Mouse (Mus musculus) frontal cortex, postnatal 10 days (tissue): Measurements from ENCODE around the gene Snapc2.
"Not testable (repeated sequence)": the region's sequence is repeated elsewhere in the genome, so short reads cannot be mapped to it uniquely, and the experiment has no call there.

Experiments used
- DNase-seq, 2 experiments: peaks; one replicate each; pipeline ENCODE4 v3.0.0; 2022; ENCODE audit warnings: low spot score in 2 of 2, mixed read lengths in 1 of 2

Snapc2 gene

GRCm38 (mm10) chr8:4237814-4238433 is 15.0 kb upstream of the Snapc2 start:
- DNase-seq, result no peak

DNA sequence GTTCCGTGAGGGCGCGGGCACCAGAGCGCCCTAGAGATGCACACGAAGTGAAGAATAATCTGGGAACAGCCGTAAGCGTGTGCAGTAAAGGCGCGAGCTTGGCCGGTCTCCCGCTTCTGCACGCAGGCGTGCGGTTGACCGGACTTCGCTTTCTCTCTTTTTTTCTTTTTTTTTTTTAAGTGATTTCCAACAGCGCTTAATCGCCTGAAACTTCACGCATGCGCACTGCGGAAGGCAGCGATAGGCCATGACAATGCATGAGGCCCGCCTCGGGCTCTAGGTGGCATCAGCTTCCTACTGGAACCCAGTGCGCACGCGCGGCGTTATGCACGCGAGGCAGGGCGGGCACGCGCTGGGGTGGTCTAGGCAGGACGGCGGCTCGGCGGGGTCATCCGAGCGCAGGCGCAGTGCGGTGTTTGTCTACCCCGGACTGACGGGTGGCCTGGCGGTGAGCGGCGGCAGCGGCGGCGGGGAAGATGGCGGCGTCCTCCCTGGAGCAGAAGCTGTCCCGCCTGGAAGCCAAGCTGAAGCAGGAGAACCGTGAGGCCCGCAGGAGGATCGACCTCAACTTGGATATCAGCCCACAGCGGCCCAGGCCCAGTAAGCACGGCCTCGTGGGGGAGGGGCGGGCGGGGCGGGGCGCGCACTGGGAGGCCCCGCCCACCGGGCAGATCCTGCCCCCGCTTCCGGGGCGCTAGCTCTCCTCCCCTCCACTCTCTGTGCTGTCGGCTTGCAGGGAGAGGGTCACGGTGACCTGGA is 14.3 kb upstream of the Snapc2 start, which contains the start of the genes Map2k7 and Gm49320:
Map2k7 (plus strand) TSS at position 307 of the 759 bp plus-strand sequence.
Gm49320 (plus strand) TSS at position 432 of the 759 bp plus-strand sequence.
- DNase-seq, result peak; percentile 100

GRCm38 (mm10) chr8:4239193-4239890 is 13.5 kb upstream of the Snapc2 start:
- no peak for DNase-seq

- no peak for DNase-seq
Measured at GRCm38 (mm10) chr8:4245061-4245460, 7.8 kb upstream of the Snapc2 start.

GRCm38 (mm10) chr8:4245737-4246136 is 7.1 kb upstream of the Snapc2 start:
- peak in 1 of 2 experiments; percentile 15 for DNase-seq

- DNase-seq, result no peak
Measured at GRCm38 (mm10) chr8:4247241-4247640, 5.6 kb upstream of the Snapc2 start.

DNA sequence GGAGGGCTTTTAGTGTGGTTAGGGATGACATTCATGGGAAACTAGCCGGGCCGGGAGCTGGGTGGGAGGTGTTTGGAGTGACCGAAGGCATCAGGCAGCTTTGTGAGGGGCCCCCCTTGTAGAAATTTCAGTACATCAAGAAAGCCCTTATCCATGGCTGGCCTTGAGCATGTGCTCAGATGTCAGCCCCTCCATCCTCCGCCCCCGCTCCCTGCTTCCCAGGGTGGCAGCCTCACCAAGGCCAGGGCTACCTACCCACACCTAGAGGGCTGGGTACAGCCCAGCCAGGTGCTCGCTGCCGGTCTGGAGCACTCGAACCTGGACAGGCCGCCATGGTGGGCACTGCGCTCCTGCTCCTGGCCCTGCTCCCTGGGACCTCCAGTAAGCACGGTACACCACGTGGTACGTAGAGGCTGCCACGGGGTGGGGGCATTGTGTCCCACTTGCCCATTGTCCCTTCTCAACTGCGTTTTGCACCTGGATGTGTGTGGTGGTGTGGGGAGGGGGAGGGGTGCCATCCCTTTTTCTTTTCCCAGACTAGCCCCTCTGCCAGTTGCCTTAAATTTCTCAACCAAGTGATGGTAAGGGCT is 4.8 kb upstream of the Snapc2 start, which contains the start of gene Tgfbr3l:
Tgfbr3l (plus strand) TSS at position 264 of the 590 bp plus-strand sequence.
- peak in 1 of 2 experiments; percentile 22 for DNase-seq

DNA sequence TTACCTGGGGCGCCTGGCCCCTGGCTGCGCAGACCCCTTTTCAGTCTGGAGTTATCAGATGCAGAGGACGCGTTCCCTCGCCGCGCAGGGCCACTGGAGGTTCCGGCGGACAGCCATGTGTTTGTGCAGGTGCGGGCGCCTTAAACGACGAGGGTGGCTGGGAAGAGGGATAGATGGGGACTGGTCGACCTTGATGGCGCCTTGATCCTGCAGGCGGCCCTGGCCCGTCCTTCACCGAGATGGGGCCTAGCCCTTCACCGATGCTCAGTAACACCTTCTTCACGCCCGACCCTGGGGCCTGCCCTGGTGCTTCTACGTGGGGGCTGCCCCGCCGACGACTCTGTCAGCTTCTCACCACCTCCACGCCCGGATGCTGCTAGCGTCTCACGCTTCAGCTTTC is 3.7 kb upstream of the Snapc2 start:
- no peak for DNase-seq

- peak; percentile 82 to 84 for DNase-seq
Measured at GRCm38 (mm10) chr8:4250306-4250970, 2.4 kb upstream of the Snapc2 start.

DNA sequence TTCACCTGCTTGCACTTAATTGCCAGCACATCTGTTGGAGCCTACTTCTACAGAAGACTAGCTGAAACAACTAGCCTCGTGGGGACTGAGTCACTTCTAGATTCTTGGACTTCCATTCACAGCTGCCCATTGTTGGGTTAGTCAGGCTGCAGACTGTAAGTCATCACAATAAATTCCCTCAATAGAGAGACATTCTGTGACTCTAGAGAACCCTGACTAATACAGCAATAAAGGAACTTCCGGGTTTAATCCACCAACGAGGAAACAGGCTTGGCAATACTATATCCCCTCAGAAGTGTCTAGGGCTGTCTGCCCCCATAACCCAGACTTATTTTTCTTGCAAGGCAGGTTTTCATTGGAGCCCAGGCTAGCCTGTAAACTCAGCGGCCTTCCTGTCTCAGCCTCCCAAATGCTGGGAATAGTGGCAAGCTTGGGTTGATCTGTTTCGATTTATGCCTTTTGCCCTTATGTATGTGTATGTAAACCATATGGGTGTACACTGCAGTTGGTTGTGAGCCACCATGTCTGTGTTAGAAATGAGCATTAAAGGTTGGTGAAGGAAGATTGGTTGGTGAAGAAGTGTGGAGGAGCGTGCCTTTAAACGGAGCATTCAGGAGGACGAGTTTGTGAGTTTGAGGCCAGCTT is 642 bp upstream of the Snapc2 start:
- DNase-seq, result peak in 1 of 2 experiments; percentile 14

DNA sequence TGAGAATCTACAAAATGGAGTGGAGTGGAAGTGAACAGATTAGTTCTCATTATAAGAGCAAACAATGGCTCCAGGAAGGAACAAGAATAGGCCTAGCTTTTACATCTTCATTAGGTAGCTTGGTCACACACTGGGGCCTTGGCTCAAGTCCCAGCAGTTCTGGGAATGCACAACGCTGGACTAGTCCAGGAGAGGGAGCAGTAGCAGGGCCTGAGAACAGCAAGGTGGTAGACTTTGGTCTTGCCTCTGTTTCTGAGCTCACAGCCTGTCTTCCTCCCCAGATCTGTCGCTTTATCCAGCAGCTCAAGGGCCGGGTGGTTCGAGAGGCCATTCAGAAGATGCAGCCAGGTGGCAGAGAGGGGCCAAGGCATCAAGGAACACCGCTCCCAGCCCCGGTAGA is 1.1 kb downstream of the Snapc2 start:
- DNase-seq, result peak; percentile 67 to 70

DNA sequence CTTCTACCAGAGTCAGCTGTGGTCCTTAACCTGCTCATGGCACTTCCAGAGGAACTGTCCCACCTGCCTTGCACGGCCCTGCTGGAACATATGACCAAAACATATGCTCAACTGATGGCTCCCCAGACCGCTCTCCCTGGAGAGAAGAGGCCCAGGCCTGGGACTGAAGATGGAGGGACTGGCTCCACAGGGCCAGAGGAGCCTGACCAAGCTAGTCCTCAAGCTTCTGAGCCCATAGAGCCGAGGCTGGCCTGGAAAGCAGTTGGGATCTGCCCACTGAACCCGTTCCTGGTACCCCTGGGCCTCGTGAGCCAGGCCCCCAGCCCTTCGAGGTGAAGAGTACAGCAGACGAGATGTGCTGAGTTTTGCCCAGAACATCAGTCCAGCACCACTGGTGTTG is 2.6 kb downstream of the Snapc2 start:
- not testable (repeated sequence) for DNase-seq

- DNase-seq, result peak; percentile 77 to 81
Measured at GRCm38 (mm10) chr8:4256911-4257310, 4.0 kb downstream of the Snapc2 start.

- no peak for DNase-seq
Measured at GRCm38 (mm10) chr8:4257350-4257749, 4.5 kb downstream of the Snapc2 start.

DNA sequence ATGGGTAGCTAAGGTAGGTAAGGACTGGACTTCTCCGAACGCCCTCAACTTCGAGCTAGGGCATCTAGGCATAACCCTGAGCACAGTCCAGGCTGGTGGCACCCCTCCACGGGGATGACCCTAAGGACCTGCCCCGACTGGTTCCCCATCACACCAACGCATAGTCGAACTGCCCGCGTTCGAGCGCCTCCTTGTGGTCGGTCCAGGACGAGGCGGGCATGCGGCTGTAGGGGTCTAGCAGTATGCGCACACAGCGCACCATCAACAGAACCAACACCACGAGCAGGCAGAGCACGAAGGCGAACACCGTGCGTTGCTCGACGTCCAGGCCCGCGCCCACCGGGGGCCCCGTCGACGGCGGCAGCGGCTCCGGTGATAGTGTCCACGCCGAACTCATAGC is 5.4 kb downstream of the Snapc2 start:
- DNase-seq, result peak; percentile 78 to 86

DNA sequence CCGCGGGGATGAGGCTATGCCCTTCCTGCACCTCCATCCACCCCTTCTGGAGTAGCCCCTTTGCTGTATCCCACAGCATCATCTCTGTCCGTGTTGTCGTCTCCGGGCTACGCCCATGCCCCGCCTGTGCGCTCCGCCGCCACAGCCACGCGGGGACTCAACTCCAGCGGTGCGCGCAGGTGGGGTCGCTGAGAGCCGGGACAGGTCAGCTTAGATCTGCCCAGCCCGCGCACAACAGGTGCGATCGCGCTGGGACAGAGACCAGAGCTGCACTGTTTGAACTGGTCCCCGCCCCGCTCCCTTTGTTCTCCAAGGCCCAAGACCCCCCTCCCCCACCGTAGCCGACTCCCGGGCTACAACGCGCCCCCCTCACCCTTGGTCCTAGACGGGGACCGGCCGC is 5.8 kb downstream of the Snapc2 start:
- peak; percentile 55 to 63 for DNase-seq

DNA sequence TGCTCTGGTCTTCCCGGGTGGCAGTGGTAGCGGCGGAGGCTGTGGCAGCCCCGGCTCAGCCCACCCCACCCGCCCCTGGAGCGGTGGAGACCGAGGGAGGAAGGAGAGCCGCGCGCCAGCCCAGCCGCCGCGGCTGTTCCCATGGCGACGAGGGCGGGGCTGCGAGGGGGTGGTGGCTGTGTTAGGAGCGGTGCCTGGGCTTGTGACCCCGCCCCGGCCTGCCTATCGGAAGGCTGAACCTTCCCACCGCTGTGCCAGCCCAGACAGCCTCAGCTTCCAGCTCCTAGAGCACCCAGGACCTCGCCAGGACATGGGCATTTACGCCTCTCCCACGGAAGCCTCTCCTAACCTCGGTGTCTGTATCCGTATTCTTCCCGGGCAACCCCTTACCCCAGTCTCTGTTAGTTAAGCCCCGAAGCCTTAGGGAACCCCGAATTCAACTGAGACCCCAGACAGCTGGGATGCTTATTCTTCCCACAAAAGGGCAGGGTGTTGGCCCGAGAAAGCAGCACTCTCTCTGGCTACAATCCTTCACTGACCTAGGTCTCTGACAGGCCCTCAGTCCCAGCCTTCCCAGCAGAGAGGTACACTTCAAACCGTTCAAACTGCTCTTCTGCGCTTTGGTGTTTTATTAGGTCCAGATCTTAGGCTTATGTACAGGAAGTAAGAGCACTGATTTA is 6.4 kb downstream of the Snapc2 start, which contains the start of gene Ctxn1:
Ctxn1 (minus strand) TSS at position 150 of the 680 bp plus-strand sequence.
- DNase-seq, result peak; percentile 90 to 92

DNA sequence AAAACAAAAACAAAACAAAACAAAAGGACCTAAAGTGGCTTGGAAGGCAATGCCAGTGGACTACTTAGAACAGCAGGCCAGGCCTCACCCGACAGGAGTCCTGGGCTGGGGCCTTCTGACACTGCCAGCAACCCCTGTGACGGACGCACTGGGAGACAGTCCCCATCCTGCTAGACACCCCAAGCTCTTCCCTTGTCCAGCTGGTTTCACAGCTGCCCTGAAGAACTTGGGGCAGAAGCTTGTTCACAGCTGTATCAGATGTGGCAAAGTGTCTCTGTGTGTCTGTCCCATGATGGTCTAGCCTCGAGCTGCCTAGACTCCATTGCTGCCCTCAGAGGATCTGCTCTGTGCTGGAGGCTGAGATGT is 6.9 kb downstream of the Snapc2 start:
- DNase-seq, result peak in 1 of 2 experiments; percentile 17

GRCm38 (mm10) chr8:4263105-4263791 is 10.4 kb downstream of the Snapc2 start:
- DNase-seq, result no peak
